Mouse (Mus musculus): ENCODE results near the gene Prkar1b.

DNA sequence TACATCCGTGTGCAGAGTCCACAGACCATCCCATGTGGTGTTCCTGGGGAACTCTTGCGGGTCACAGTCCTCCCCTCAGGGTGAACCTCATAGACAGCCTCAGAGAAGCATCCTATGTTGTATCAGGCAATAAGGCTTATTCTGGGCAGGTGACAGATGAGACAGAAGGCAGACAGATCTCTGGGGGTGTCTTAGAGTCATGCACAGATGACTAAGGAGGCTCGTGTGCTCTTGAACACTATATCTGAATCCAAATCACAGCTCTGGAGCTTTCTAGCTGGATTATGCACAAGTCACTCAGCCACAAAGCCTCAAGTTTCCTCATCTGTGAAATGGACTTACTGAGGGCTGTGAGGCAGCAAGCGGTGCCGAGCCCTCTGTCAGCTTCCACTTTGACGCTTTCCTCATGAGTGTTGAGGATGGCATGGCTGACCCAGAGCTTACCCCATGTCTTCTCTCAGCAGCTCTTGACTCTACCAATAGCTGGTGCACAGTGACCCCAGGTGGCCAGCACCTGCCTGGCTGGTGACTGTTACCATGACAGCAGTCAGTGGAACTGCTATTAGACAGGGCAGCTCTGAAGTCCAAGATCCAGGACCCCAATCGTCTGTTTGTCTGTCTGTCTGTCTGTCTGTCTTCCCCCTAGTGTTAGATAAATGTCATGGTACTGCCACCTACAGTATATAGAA is 64.8 kb downstream of the Prkar1b start:
- TF ChIP-seq CTCF (IDR thresholded peaks at IDR 0.05; ENCODE audit: borderline replicate concordance, control insufficient read depth, extremely low read depth, insufficient read depth, low read length, poor library complexity) = no peak
- no peak for TF ChIP-seq POLR2A (IDR thresholded peaks at IDR 0.05; ENCODE audit: control insufficient read depth, extremely low read depth, insufficient read depth, low read length, poor library complexity)

Data from thymus, adult 2 months (tissue).